Mouse (Mus musculus) layer of hippocampus, adult 9-11 months (tissue): ENCODE measurements around the gene Ccdc167.

Experiments used
- DNase-seq: peaks from one replicate; pipeline ENCODE4 v3.0.0; 2022

Ccdc167 gene

GRCm38 (mm10) chr17:29716732-29717445 is at the start of gene Ccdc167:
Ccdc167 (minus strand) TSS chr17:29717044.
- peak; percentile 97 for DNase-seq

- no peak for DNase-seq
Measured at GRCm38 (mm10) chr17:29765380-29765779, 48.5 kb upstream of the Ccdc167 start.

GRCm38 (mm10) chr17:29762551-29762950 is 45.7 kb upstream of the Ccdc167 start:
- DNase-seq: no peak

GRCm38 (mm10) chr17:29761938-29762337 is 45.1 kb upstream of the Ccdc167 start:
- DNase-seq: no peak

- DNase-seq: no peak
Measured at GRCm38 (mm10) chr17:29760404-29761375, 43.8 kb upstream of the Ccdc167 start.

- DNase-seq: no peak
Measured at GRCm38 (mm10) chr17:29759963-29760362, 43.1 kb upstream of the Ccdc167 start.

- no peak for DNase-seq
Measured at GRCm38 (mm10) chr17:29756381-29756780, 39.5 kb upstream of the Ccdc167 start.

GRCm38 (mm10) chr17:29754510-29754909 is 37.7 kb upstream of the Ccdc167 start:
- no peak for DNase-seq

GRCm38 (mm10) chr17:29747466-29747865 is 30.6 kb upstream of the Ccdc167 start:
- no peak for DNase-seq

GRCm38 (mm10) chr17:29737849-29738804 is 21.3 kb upstream of the Ccdc167 start:
- DNase-seq: peak; percentile 77

- DNase-seq: no peak
Measured at GRCm38 (mm10) chr17:29736448-29737014, 19.7 kb upstream of the Ccdc167 start.

GRCm38 (mm10) chr17:29732522-29732921 is 15.7 kb upstream of the Ccdc167 start:
- no peak for DNase-seq

- peak; percentile 70 for DNase-seq
Measured at GRCm38 (mm10) chr17:29731953-29732325, 15.1 kb upstream of the Ccdc167 start.

- DNase-seq: no peak
Measured at GRCm38 (mm10) chr17:29731266-29731952, 14.6 kb upstream of the Ccdc167 start.

GRCm38 (mm10) chr17:29730510-29731265 is 13.8 kb upstream of the Ccdc167 start:
- DNase-seq: no peak

GRCm38 (mm10) chr17:29728082-29728481 is 11.2 kb upstream of the Ccdc167 start:
- DNase-seq: no peak

GRCm38 (mm10) chr17:29725027-29725620 is 8.3 kb upstream of the Ccdc167 start:
- DNase-seq: no peak

- no peak for DNase-seq
Measured at GRCm38 (mm10) chr17:29724610-29725009, 7.8 kb upstream of the Ccdc167 start.

- DNase-seq: no peak
Measured at GRCm38 (mm10) chr17:29720755-29721365, 4.0 kb upstream of the Ccdc167 start.
